Mouse (Mus musculus) liver, postnatal 0 days (tissue): ENCODE measurements around the gene Rrn3. TPM values are rescaled to one million over a fixed set of nuclear protein-coding genes. Genes with fewer than 3 reads are reported as not detected.
"Not testable (repeated sequence)": the region's sequence is repeated elsewhere in the genome, so short reads cannot be mapped to it uniquely, and the experiment has no call there.

ENCODE experiments used
- ATAC-seq: fragments of 200-750 bp; cut with Nextera tagmentation; 2 replicates; pipeline ENCODE4 v1.8.0; 2017; ENCODE audit warnings: mild to moderate bottlenecking, moderate library complexity
- DNase-seq: peaks from one replicate; pipeline ENCODE4 v3.0.0-alpha.2; 2016
- H3K27ac ChIP-seq: fragments of 300-500 bp; sonication (generic); 2 replicates; pipeline ENCODE4 v1.5.1; 2014; ENCODE audit warnings: antibody characterized with exemption, moderate library complexity, mild to moderate bottlenecking, low read depth
- H3K27me3 ChIP-seq: fragments of 300-500 bp; sonication (generic); 2 replicates; pipeline ENCODE4 v1.6.1; 2014; ENCODE audit warnings: low read length, control low read depth, mixed read lengths; ENCODE audit not compliant: insufficient read depth
- H3K36me3 ChIP-seq: fragments of 300-500 bp; sonication (generic); replicated peaks from 2 replicates; pipeline ENCODE4 v1.6.1; 2014; ENCODE audit warnings: mild to moderate bottlenecking, control low read depth, low read length, moderate library complexity, mixed read lengths; ENCODE audit not compliant: insufficient read depth
- H3K4me1 ChIP-seq: fragments of 300-500 bp; sonication (generic); 2 replicates; pipeline ENCODE4 v1.6.1; 2014; ENCODE audit warnings: antibody characterized with exemption, mild to moderate bottlenecking, control low read depth; ENCODE audit not compliant: insufficient read depth
- H3K4me2 ChIP-seq: fragments of 300-500 bp; sonication (generic); 2 replicates; pipeline ENCODE4 v1.6.1; 2014; ENCODE audit warnings: low read depth, mild to moderate bottlenecking, low read length, moderate library complexity, mixed read lengths
- H3K4me3 ChIP-seq: fragments of 300-500 bp; sonication (generic); 2 replicates; pipeline ENCODE4 v1.5.1; 2014; ENCODE audit warnings: low read depth, low read length
- H3K9ac ChIP-seq: fragments of 300-500 bp; sonication (generic); replicated peaks from 2 replicates; pipeline ENCODE4 v1.6.1; 2014; ENCODE audit warnings: mild to moderate bottlenecking, moderate library complexity
- H3K9me3 ChIP-seq: fragments of 300-500 bp; sonication (generic); 2 replicates; pipeline ENCODE4 v1.6.1; 2016; ENCODE audit warnings: mild to moderate bottlenecking, control low read depth, low read length, mixed read lengths
- CTCF ChIP-seq: sonication (generic); IDR thresholded peaks from 2 replicates; pipeline ENCODE4 v1.5.1; 2016; ENCODE audit warnings: antibody characterized with exemption, low read depth
- EP300 ChIP-seq: IDR thresholded peaks from 2 replicates; pipeline ENCODE4 v1.6.1; 2016; ENCODE audit warnings: antibody characterized with exemption, low read depth, mild to moderate bottlenecking
- WGBS: fragments of 180-500 bp; shearing (Covaris S2); extraction: QIAGEN DNeasy Blood & Tissue Kit; methylation state at CpG from one replicate; pipeline ENCODE4 v1.1.7; 2014; ENCODE audit not compliant: insufficient replicate concordance; 5-methylcytosine and 5-hydroxymethylcytosine counted together
- polyA plus RNA-seq: library from polyadenylated mRNA; unstranded; fragments of >200 nt; fragmentation: Nextera tagmentation; extraction: Ambion mirVana; gene quantifications from 2 replicates; pipeline ENCODE4 v1.2.1, GENCODE M21; 2015

Rrn3 gene
- 13.9 and 15.3 TPM in 2 replicates for polyA plus RNA-seq

DNA sequence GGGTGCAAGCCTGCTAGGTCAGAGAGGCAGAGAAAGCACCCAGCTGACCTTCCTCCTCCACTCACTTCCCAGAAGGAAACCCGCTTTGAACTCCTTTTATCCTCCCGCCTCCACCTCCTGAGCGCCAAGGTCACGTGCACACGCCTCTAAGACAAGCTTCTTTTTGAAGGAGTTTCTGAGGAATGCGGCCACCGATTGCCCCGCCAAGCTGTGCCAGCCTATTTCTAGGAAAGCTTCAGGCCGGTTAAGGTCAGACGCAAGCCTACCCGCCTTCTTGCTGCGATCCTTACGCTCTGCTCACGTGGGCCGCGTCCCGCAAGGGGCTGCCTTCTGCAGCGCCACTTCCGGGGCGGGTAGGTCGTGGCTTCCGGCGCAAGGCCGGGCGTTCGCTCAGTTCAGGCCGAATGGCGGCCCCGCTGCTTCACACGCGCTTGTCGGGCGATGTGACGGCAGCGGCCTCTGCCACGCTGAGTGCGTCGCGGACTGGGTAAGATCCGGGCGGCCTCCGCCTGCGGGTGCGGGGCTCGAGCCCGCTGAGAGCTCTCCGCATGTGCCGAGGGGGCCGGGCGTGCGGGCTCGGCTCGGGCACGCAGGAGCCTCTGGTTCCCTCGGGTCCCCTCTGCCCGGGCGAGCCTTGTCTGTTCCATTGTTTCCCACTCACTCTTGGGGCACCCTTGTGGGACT lies at the start of gene Rrn3:
TSS of gene Rrn3 (plus strand) at position 356 of the 684 bp plus-strand sequence.
- peak within 1 kb of the TSS; percentile 97 for H3K9ac ChIP-seq
- H3K4me3 ChIP-seq = peak within 1 kb of the TSS; percentile 94
- ATAC-seq = peak; percentile 98
- under 1% methylated on average over 52 of the region's 57 CpGs for WGBS
- DNase-seq = peak; percentile 90
- H3K4me1 ChIP-seq = peaks cover 19% of the 10 kb centered on the region
- TF ChIP-seq EP300 (no peak), CTCF (0 out of 2 replicates have a peak, but pooled peaks have one; percentile 4)
- H3K36me3 ChIP-seq = peaks cover 16% of the 10 kb centered on the region
- no peaks in the 10 kb centered on the region for H3K9me3 ChIP-seq
- no peaks in the 10 kb centered on the region for H3K27me3 ChIP-seq
- H3K27ac ChIP-seq = peak within 1 kb of the TSS; percentile 88
- H3K4me2 ChIP-seq = peak within 1 kb of the TSS; percentile 88

DNA sequence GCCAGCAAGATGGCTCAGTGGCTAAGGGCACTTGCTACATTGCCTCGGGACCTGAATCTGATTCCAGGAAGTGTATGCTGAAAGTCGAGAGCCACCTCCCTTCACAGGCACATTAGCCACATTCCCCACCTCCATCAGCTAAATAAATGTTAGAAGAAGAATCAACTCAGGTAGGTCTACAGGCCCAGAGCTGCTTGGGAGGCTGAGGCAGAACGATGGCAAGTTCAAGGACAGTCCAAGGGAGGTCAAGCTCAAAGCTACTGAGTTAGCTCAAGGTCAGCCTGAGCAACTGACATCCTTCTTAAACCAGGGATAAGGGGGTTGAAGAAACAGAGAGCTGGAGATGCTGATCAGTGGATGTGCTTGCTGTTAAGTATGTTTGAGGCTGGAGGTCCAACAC lies 47.7 kb upstream of the Rrn3 start:
- Histone ChIP-seq H3K4me2 (no peak overlapping the region), H3K27ac (no peak overlapping the region), H3K27me3 (no peaks in the 10 kb centered on the region), H3K9ac (no peak overlapping the region), H3K36me3 (no peaks in the 10 kb centered on the region), H3K4me3 (no peak overlapping the region), H3K4me1 (peaks cover 5% of the 10 kb centered on the region), H3K9me3 (no peaks in the 10 kb centered on the region)
- ATAC-seq = no peak
- no peak for DNase-seq
- 66% methylated on average over 3 of the region's 3 CpGs for WGBS
- no peak for TF ChIP-seq CTCF
- TF ChIP-seq EP300 = no peak

DNA sequence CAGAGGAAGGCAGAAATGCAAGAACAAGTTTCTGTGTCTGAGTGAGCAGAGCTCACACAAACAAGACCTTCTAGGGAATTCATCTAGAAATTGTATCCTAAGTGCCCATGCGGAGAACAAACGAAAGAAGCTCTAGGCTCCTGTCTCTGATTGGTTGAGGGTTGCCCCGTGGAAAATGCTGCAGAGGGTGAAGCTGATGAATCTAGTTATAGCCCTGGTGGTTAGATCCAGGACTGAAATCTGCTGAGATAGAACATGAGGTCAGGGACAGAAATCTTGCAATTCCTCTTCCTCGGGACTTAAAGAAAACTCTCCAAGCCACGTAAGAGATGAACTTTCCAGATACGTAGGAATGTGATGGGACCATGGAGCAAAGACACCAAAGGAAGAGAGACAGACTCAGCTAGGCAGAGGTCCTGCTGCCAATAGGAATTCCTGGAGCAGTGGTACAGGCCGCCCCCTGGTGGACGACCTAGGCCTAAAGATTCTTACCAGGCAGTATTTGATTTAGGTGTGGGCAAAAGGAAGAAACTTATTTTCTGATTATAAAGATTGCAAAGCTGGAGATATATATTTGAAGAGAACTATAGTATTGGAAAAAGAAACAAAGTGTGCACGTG lies 46.9 kb upstream of the Rrn3 start:
- peak; percentile 87 for TF ChIP-seq CTCF
- TF ChIP-seq EP300 = no peak
- DNase-seq (peak; percentile 85), ATAC-seq (no peak)
- Histone ChIP-seq H3K9me3 (no peaks in the 10 kb centered on the region), H3K9ac (no peak overlapping the region), H3K27ac (no peak overlapping the region), H3K4me1 (peaks cover 5% of the 10 kb centered on the region), H3K4me3 (no peak overlapping the region), H3K27me3 (no peaks in the 10 kb centered on the region), H3K4me2 (no peak overlapping the region), H3K36me3 (no peaks in the 10 kb centered on the region)
- 22% methylated on average over 9 of the region's 9 CpGs for WGBS

DNA sequence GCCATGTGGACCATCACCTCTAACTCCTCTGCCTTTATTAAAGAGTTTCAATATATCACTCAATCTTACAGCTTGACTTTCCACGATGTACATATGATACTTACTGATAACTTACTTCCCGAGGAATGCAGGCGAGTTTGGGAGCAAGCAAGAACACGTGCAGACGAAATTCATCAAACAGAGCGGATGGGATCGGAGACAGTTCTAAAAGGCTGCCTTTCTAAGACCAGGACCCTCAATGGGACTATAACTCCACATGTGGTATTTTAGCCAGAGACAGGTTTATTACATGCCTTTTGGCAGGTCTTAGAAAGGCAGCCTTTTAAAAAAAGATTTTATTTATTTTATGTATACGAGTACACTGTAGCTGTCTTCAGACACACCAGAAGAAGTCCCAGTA lies 44.5 kb upstream of the Rrn3 start:
- WGBS = 83% methylated on average over 8 of the region's 8 CpGs
- no peaks in the 10 kb centered on the region for H3K27me3 ChIP-seq

DNA sequence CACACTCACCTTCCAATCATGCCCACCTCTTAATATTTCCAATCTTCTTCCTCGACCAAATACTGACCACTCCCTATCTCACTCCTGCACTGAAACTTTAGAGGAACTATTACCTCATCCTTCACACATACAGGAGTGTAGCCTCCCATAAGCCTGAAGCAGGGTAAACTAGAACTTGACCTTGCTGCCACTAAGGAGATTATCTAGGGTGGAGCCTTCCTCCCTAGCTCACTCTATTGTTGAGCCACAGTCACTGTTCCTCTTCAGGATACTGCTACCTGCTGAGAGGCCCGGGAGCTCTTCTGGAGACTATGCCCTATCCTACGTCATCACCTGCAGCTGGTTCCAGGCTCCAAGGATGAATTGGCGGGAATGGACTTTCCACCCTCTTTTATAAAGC lies 41.5 kb upstream of the Rrn3 start:
- not testable (repeated sequence) for H3K4me2 ChIP-seq, H3K27ac ChIP-seq, H3K9ac ChIP-seq, H3K9me3 ChIP-seq, H3K4me3 ChIP-seq, H3K4me1 ChIP-seq, H3K36me3 ChIP-seq, DNase-seq, ATAC-seq, H3K27me3 ChIP-seq
- WGBS = 63% methylated on average over 4 of the region's 4 CpGs

More for the DNA sequence above, 44.5 kb upstream of the Rrn3 start:
- Histone ChIP-seq H3K9ac (no peak overlapping the region), H3K27ac (no peak overlapping the region), H3K9me3 (no peaks in the 10 kb centered on the region), H3K36me3 (no peaks in the 10 kb centered on the region), H3K4me1 (peaks cover 1% of the 10 kb centered on the region), H3K4me3 (no peak overlapping the region), H3K4me2 (no peak overlapping the region)
- no peak for TF ChIP-seq CTCF
- no peak for TF ChIP-seq EP300
- ATAC-seq (no peak), DNase-seq (no peak)

DNA sequence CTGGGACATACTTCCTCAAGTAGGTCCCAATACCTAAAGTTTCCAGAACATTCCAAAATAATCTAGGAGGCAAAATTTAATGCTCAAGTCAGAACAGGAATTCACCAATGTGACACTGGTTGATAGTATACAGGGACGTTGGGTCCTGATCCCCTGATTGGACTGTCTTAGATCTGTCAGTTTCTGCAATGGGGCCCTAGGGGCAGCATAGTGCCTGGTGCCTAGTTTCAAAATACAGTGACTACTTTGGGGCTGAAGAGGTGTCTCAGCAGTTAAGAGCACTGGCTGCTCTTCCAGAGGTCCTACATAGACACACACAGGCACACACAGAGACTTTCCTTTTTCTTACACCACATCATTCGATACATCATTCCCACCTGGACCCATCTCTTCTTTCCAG lies 39.7 kb upstream of the Rrn3 start:
- WGBS = 65% methylated on average over 2 of the region's 2 CpGs
- DNase-seq = no peak

More for the DNA sequence above, 39.7 kb upstream of the Rrn3 start:
- no peak for ATAC-seq
- H3K27ac ChIP-seq = no peak overlapping the region
- H3K9me3 ChIP-seq = no peaks in the 10 kb centered on the region
- no peak overlapping the region for H3K4me2 ChIP-seq
- H3K9ac ChIP-seq = no peak overlapping the region
- no peak for TF ChIP-seq EP300
- 0 out of 2 replicates have a peak, but pooled peaks have one; percentile 6 for TF ChIP-seq CTCF
- H3K4me3 ChIP-seq = no peak overlapping the region
- H3K27me3 ChIP-seq = no peaks in the 10 kb centered on the region
- no peaks in the 10 kb centered on the region for H3K36me3 ChIP-seq
- no peaks in the 10 kb centered on the region for H3K4me1 ChIP-seq
